Mouse (Mus musculus) kidney, adult 2 months (tissue): ENCODE measurements around the gene Arid1b. TPM values are rescaled to one million over a fixed set of nuclear protein-coding genes. Genes with fewer than 3 reads are reported as not detected.

Experiments
- DNase-seq: peaks from one replicate; pipeline ENCODE4 v3.0.0; 2021
- H3K27ac ChIP-seq: fragments of 200-500 bp; 2 replicates; pipeline ENCODE4 v1.5.1; 2012; ENCODE audit warnings: low read depth, low read length, control low read depth, inconsistent platforms; ENCODE audit not compliant: insufficient read depth
- H3K27me3 ChIP-seq: fragments of 200-500 bp; replicated peaks from 2 replicates; pipeline ENCODE4 v1.6.1; 2012; ENCODE audit warnings: mild to moderate bottlenecking, moderate library complexity, low read length, inconsistent platforms; ENCODE audit not compliant: control insufficient read depth, insufficient read depth
- H3K36me3 ChIP-seq: fragments of 200-500 bp; 2 replicates; pipeline ENCODE4 v1.6.1; 2012; ENCODE audit warnings: mild to moderate bottlenecking, moderate library complexity, low read length, inconsistent platforms; ENCODE audit not compliant: control insufficient read depth, insufficient read depth
- H3K4me1 ChIP-seq: fragments of 200-500 bp; 2 replicates; pipeline ENCODE4 v1.6.1; 2011; ENCODE audit warnings: low read length; ENCODE audit not compliant: control insufficient read depth, insufficient read depth
- H3K4me3 ChIP-seq: fragments of 200-500 bp; 2 replicates; pipeline ENCODE4 v1.5.1; 2011; ENCODE audit warnings: mild to moderate bottlenecking, low read depth, low read length, control low read depth; ENCODE audit not compliant: insufficient read depth
- CTCF ChIP-seq: fragments of 200-500 bp; conservative IDR thresholded peaks from 2 replicates; pipeline ENCODE4 v1.5.1; 2011; ENCODE audit warnings: low read depth, mild to moderate bottlenecking, control low read depth, low read length, moderate library complexity, mixed read lengths; ENCODE audit not compliant: insufficient read depth, insufficient read length
- POLR2A ChIP-seq: fragments of 200-500 bp; IDR thresholded peaks from one replicate; pipeline ENCODE4 v1.6.1; 2011; ENCODE audit warnings: low read depth, low read length, control low read depth
- WGBS: fragments of 180-500 bp; shearing (Covaris S2); methylation state at CpG from one replicate; pipeline ENCODE4 v1.1.7; 2018; 5-methylcytosine and 5-hydroxymethylcytosine counted together
- polyA plus RNA-seq: library from polyadenylated mRNA; depleted of rRNA; stranded (reverse); fragments of >200 nt; gene quantifications from 2 replicates; pipeline ENCODE4 v1.2.3, GENCODE M21; 2012

Gene Arid1b
- polyA plus RNA-seq, 1 experiment, result 20.6 TPM

DNA sequence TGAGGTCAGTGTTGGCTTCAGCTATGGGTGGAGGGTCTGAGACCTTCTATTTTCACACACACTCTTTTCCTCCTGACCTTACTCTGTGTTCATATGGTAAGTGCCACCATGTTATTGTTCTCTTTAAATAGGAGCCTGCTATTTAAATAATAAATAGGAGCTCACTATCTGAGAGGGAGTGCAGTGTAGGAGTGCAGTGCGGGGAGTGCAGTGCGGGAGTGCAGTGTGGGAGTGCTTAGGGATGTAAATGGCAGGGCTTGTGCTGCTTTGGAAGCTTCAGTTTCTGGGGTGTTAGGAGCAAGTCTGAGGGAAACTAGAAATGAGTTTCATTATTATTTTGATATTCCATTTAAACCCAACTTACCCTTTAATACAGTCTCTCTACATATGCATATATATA lies 36.2 kb downstream of the Arid1b start:
- Histone ChIP-seq H3K36me3 (no peaks in the 10 kb centered on the region), H3K27me3 (no peaks in the 10 kb centered on the region), H3K4me3 (no peak overlapping the region), H3K4me1 (peaks cover 13% of the 10 kb centered on the region; the same call in 1 of the 2 replicates), H3K27ac (no peak overlapping the region)
- 73% methylated on average over 2 of the region's 2 CpGs for WGBS
- no peak for TF ChIP-seq POLR2A
- no peak for TF ChIP-seq CTCF
- DNase-seq, result no peak

DNA sequence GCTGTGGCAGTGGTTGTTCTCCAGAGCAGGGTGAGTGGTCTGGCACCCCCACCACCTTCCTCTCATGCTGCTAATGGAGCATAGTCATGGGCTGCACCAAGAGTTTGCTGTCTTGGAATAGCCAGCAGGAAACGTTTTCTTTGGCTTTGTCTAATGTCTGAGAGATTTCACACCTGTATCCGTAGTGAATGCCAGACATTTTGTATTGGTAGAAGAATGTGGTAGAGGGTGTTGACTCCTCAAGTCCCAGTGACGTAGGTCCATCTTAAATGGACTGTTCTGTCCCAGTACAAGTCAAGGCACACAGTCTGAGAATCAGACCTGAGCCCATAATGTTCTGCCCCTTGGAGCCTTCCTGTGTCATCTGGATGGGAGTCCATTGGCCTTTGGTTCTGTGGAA lies 39.2 kb downstream of the Arid1b start:
- no peak overlapping the region for H3K4me3 ChIP-seq
- H3K36me3 ChIP-seq, result no peaks in the 10 kb centered on the region
- no peak overlapping the region for H3K27ac ChIP-seq
- no peak for DNase-seq
- no peak for TF ChIP-seq CTCF
- no peak for TF ChIP-seq POLR2A
- WGBS, result 56% methylated on average over 3 of the region's 3 CpGs
- H3K27me3 ChIP-seq, result no peaks in the 10 kb centered on the region
- H3K4me1 ChIP-seq, result peaks cover 14% of the 10 kb centered on the region

DNA sequence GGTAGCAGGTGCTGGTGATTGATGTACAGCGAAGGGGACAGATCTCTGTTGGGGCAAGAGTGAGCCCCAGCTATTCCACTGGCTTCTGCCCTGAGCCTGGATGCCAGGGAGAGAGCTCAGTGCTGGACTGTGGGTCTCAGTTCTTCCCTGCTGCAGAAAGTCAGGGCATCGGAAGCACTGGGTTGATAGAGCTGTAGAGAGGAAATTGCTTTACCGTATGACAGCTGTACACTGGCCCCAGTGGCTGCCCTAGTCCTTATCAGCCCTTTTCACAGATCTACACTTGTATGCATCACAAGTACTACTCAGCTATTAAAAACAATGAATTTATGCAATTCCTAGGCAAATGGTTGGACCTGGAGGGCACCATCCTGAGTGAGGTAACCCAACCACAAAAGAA lies 40.1 kb downstream of the Arid1b start:
- no peaks in the 10 kb centered on the region for H3K27me3 ChIP-seq
- peaks cover 14% of the 10 kb centered on the region for H3K4me1 ChIP-seq
- TF ChIP-seq CTCF (no peak), POLR2A (no peak)
- H3K4me3 ChIP-seq, result no peak overlapping the region
- no peak for DNase-seq
- no peak overlapping the region for H3K27ac ChIP-seq
- 81% methylated on average over 3 of the region's 3 CpGs for WGBS
- no peaks in the 10 kb centered on the region for H3K36me3 ChIP-seq

DNA sequence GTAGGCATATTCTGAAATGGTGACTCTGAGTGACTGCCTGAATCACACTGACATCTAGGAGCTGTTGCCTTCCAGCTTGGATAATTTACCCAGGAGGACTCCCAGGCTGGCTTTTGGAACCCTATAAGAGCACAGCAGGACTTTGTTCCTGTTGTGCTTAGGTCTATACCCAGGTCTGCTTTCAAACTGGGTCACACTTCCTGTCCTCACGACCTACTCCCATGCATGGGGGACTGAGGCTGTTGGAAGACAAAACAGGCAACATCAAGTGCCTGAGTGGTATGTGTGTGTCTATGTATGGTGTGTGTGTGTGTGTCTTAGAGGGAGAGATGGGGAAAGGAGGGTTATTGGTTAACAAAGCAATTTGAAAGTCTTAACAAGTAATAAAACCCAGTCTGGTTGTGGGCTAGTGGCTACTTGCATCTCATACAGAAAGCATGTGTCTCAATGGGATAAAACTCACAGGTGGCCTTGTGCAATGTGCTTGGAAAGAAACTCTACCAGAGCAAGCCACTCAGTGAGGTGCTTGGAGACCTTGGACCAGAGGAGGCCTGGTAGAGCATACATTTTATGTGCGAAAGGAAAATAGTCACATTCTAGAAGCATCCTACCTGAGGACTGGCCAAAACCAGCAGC lies 42.2 kb downstream of the Arid1b start:
- H3K4me3 ChIP-seq, result no peak overlapping the region
- TF ChIP-seq POLR2A, result no peak
- no peak for TF ChIP-seq CTCF
- H3K36me3 ChIP-seq, result no peaks in the 10 kb centered on the region
- H3K27ac ChIP-seq, result no peak overlapping the region
- DNase-seq, result no peak
- peaks cover 11% of the 10 kb centered on the region for H3K4me1 ChIP-seq
- WGBS, result 36% methylated on average over 2 of the region's 2 CpGs
- H3K27me3 ChIP-seq, result no peaks in the 10 kb centered on the region

DNA sequence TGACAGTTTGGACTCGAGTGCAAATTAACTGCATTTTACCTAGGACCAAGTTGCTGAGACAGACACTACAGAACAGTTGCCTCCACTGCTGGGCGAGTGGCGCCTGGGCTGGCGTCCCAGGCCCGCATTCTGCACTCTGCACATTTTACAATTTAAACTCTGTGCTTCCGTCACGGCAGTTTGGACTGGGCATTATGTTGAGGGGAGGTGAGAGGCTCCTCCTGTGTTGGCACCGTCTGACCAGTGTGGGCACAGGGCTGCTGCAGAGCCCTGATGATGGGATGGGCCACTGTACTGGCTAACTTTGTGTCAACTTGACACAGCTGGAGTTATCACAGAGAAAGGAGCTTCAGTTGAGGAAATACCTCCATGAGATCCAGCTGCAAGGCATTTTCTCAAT lies 43.1 kb downstream of the Arid1b start:
- 50% methylated on average over 8 of the region's 8 CpGs for WGBS
- DNase-seq, result no peak
- Histone ChIP-seq H3K4me3 (no peak overlapping the region), H3K36me3 (no peaks in the 10 kb centered on the region), H3K27me3 (no peaks in the 10 kb centered on the region), H3K27ac (no peak overlapping the region), H3K4me1 (peaks cover 9% of the 10 kb centered on the region)
- TF ChIP-seq CTCF, result no peak
- TF ChIP-seq POLR2A, result no peak

DNA sequence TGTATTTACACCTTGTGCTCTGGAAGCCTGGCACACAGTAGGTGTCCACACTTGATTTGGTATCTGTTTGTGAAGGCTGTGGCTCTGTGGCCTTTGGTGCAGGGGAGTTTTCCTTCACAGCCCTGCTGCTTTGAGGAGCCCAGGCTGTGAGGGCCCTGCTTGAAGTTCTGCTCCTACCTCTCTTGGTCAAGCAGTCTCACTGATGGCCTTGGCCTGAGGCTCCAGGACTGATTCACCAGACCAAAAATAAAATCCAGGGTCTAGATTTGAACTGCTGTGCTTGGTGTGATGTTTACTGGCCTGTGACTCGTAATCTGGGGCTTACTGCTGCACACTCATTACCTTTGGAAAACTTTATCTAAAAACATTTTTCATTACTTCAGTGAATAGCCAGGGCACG lies 45.7 kb downstream of the Arid1b start:
- WGBS, result 40% methylated on average over 2 of the region's 2 CpGs
- no peak for DNase-seq
- Histone ChIP-seq H3K4me3 (no peak overlapping the region), H3K27me3 (no peaks in the 10 kb centered on the region), H3K4me1 (peaks cover 9% of the 10 kb centered on the region), H3K27ac (no peak overlapping the region), H3K36me3 (no peaks in the 10 kb centered on the region)
- no peak for TF ChIP-seq POLR2A
- TF ChIP-seq CTCF, result no peak

DNA sequence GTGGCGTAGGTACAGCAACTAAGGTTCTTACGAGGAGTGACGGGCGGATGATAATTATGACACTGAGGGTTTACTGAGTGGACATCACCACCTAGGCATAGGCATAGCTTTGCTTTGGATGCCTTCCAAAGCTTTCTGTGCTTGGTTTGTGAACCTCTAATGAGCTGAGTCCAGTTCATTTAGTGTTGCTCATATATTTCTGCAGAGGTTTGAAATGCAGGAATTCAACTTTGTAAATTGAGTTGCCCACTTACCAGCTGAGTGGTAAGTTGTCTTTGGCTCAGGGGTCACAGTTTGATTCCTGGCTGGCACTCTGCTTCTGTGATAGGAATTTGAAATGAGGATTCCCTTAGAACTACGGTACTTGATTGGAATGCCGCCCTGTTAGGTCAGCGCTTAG lies 49.7 kb downstream of the Arid1b start:
- no peak overlapping the region for H3K4me3 ChIP-seq
- peaks cover 7% of the 10 kb centered on the region for H3K4me1 ChIP-seq
- WGBS, result 42% methylated on average over 7 of the region's 7 CpGs
- H3K36me3 ChIP-seq, result no peaks in the 10 kb centered on the region
- DNase-seq, result peak; percentile 54
- H3K27ac ChIP-seq, result peak overlapping the region; percentile 18; the same call in 1 of the 2 replicates
- no peaks in the 10 kb centered on the region for H3K27me3 ChIP-seq
- no peak for TF ChIP-seq POLR2A
- TF ChIP-seq CTCF, result no peak

DNA sequence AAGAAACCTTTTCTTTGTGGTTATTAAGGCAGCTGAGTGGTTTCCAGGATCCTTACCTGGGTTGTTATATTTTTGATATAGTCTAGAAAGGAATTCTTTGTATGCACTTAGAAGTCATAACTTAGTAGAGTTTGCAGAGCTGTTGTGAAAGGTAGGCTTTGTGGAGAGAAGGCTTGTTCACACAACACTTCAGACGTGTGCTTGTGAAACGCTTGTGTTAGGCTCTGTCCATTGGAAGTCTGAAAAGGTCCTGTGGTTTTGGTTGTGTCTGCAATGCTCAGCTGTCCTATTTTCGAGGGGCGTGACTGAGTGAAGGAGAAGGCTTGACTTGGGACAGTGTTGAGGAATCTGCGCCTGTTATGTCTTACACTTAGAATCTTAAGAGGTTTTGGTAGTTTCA lies 51.5 kb downstream of the Arid1b start:
- TF ChIP-seq POLR2A, result no peak
- TF ChIP-seq CTCF, result no peak

More for the DNA sequence above, 51.5 kb downstream of the Arid1b start:
- Histone ChIP-seq H3K36me3 (no peaks in the 10 kb centered on the region), H3K27ac (no peak overlapping the region), H3K27me3 (no peaks in the 10 kb centered on the region), H3K4me1 (peaks cover 18% of the 10 kb centered on the region), H3K4me3 (no peak overlapping the region)
- WGBS, result 83% methylated on average over 5 of the region's 5 CpGs
- DNase-seq, result no peak
